Mouse (Mus musculus) spleen, adult 2 months (tissue): ENCODE results near the gene Sugt1. TPM values are rescaled to one million over a fixed set of nuclear protein-coding genes. Genes with fewer than 3 reads are reported as not detected.

Experiments
- DNase-seq, 2 experiments: peaks; one replicate each; pipeline versions ENCODE4 v3.0.0 to v3.0.0-alpha.2; 2012 to 2021; ENCODE audit warnings: low spot score in 2 of 2, low read depth in 1 of 2
- H3K27ac ChIP-seq: fragments of 200-500 bp; 2 replicates; pipeline ENCODE4 v1.5.1; 2012; ENCODE audit warnings: low read length, inconsistent platforms; ENCODE audit not compliant: insufficient read depth
- H3K27me3 ChIP-seq: fragments of 200-500 bp; 2 replicates; pipeline ENCODE4 v1.6.1; 2012; ENCODE audit warnings: mild to moderate bottlenecking, moderate library complexity, low read length, inconsistent platforms; ENCODE audit not compliant: control insufficient read depth, insufficient read depth
- H3K36me3 ChIP-seq: fragments of 200-500 bp; 2 replicates; pipeline ENCODE4 v1.6.1; 2012; ENCODE audit warnings: mild to moderate bottlenecking, low read length, inconsistent platforms; ENCODE audit not compliant: control insufficient read depth, insufficient read depth
- H3K4me1 ChIP-seq: fragments of 200-500 bp; 2 replicates; pipeline ENCODE4 v1.6.1; 2011; ENCODE audit warnings: inconsistent platforms; ENCODE audit not compliant: control insufficient read depth, insufficient read depth, insufficient read length
- H3K4me3 ChIP-seq: fragments of 200-500 bp; 2 replicates; pipeline ENCODE4 v1.5.1; 2011; ENCODE audit warnings: mild to moderate bottlenecking, inconsistent platforms; ENCODE audit not compliant: insufficient read depth, insufficient read length; ENCODE audit errors: extremely low read depth
- CTCF ChIP-seq: fragments of 200-500 bp; IDR thresholded peaks from 2 replicates; pipeline ENCODE4 v1.5.1; 2011; ENCODE audit warnings: mild to moderate bottlenecking, inconsistent platforms; ENCODE audit not compliant: insufficient read depth, insufficient read length, insufficient replicate concordance; ENCODE audit errors: extremely low read depth
- POLR2A ChIP-seq: fragments of 200-500 bp; IDR thresholded peaks from 2 replicates; pipeline ENCODE4 v1.6.1; 2011; ENCODE audit warnings: low read depth, low read length, inconsistent platforms
- WGBS: fragments of 180-500 bp; shearing (Covaris S2); methylation state at CpG from one replicate; pipeline ENCODE4 v1.1.7; 2018; 5-methylcytosine and 5-hydroxymethylcytosine counted together
- polyA plus RNA-seq: library from polyadenylated mRNA; depleted of rRNA; stranded (reverse); fragments of >200 nt; gene quantifications from 2 replicates; pipeline ENCODE4 v1.2.3, GENCODE M21; 2012

Gene Sugt1
- polyA plus RNA-seq, 1 experiment = 3.7 TPM

- DNase-seq = no peak
- 91% methylated on average over 6 of the region's 6 CpGs for WGBS
- no peaks in the 10 kb centered on the region for H3K4me1 ChIP-seq
These were observed 18.9 kb downstream of the Sugt1 start for GRCm38 (mm10) chr14:79606392-79606791.

GRCm38 (mm10) chr14:79606867-79607266 lies 19.4 kb downstream of the Sugt1 start:
- Histone ChIP-seq H3K27ac (no peak overlapping the region), H3K36me3 (peaks cover 22% of the 10 kb centered on the region), H3K27me3 (no peaks in the 10 kb centered on the region), H3K4me1 (no peaks in the 10 kb centered on the region), H3K4me3 (no peak overlapping the region)
- 90% methylated on average over 3 of the region's 3 CpGs for WGBS
- TF ChIP-seq CTCF = no peak
- TF ChIP-seq POLR2A = no peak
- no peak for DNase-seq

More at GRCm38 (mm10) chr14:79606392-79606791, 18.9 kb downstream of the Sugt1 start:
- Histone ChIP-seq H3K36me3 (peaks cover 20% of the 10 kb centered on the region), H3K27ac (no peak overlapping the region), H3K4me3 (no peak overlapping the region), H3K27me3 (no peaks in the 10 kb centered on the region)
- TF ChIP-seq CTCF = no peak
- TF ChIP-seq POLR2A = no peak

GRCm38 (mm10) chr14:79607352-79607751 lies 19.9 kb downstream of the Sugt1 start:
- DNase-seq = no peak
- H3K27me3 ChIP-seq = no peaks in the 10 kb centered on the region
- H3K4me3 ChIP-seq = no peak overlapping the region
- H3K4me1 ChIP-seq = no peaks in the 10 kb centered on the region
- no peak overlapping the region for H3K27ac ChIP-seq
- H3K36me3 ChIP-seq = peaks cover 23% of the 10 kb centered on the region
- WGBS = 73% methylated on average over 4 of the region's 4 CpGs
- TF ChIP-seq CTCF = no peak
- no peak for TF ChIP-seq POLR2A

- Histone ChIP-seq H3K27ac (no peak overlapping the region), H3K4me1 (no peaks in the 10 kb centered on the region), H3K36me3 (peaks cover 27% of the 10 kb centered on the region), H3K27me3 (no peaks in the 10 kb centered on the region), H3K4me3 (no peak overlapping the region)
- no peak for TF ChIP-seq CTCF
- TF ChIP-seq POLR2A = no peak
- WGBS = 96% methylated on average over 6 of the region's 6 CpGs
- DNase-seq = no peak
These were observed 20.8 kb downstream of the Sugt1 start for GRCm38 (mm10) chr14:79608286-79608685.

GRCm38 (mm10) chr14:79617121-79617828 lies 29.8 kb downstream of the Sugt1 start:
- whole genome bisulfite sequencing = 85% methylated on average over 8 of the region's 8 CpGs
- no peak overlapping the region for H3K4me3 ChIP-seq
- H3K27me3 ChIP-seq = no peaks in the 10 kb centered on the region
- no peak for DNase-seq
- TF ChIP-seq POLR2A (no peak), CTCF (no peak)
- H3K4me1 ChIP-seq = no peaks in the 10 kb centered on the region
- no peak overlapping the region for H3K27ac ChIP-seq
- peaks cover 24% of the 10 kb centered on the region for H3K36me3 ChIP-seq

GRCm38 (mm10) chr14:79619802-79620201 lies 32.3 kb downstream of the Sugt1 start:
- TF ChIP-seq CTCF (no peak), POLR2A (no peak)
- 87% methylated on average over 7 of the region's 7 CpGs for WGBS
- Histone ChIP-seq H3K27me3 (no peaks in the 10 kb centered on the region), H3K4me1 (no peaks in the 10 kb centered on the region), H3K36me3 (peaks cover 16% of the 10 kb centered on the region), H3K27ac (no peak overlapping the region), H3K4me3 (no peak overlapping the region)
- no peak for DNase-seq

- no peaks in the 10 kb centered on the region for H3K4me1 ChIP-seq
- no peak overlapping the region for H3K4me3 ChIP-seq
- H3K36me3 ChIP-seq = peaks cover 26% of the 10 kb centered on the region
- no peak for TF ChIP-seq CTCF
- TF ChIP-seq POLR2A = no peak
- no peaks in the 10 kb centered on the region for H3K27me3 ChIP-seq
- H3K27ac ChIP-seq = no peak overlapping the region
- DNase-seq = no peak
- 80% methylated on average over 3 of the region's 3 CpGs for WGBS
These were observed 33.7 kb downstream of the Sugt1 start for GRCm38 (mm10) chr14:79621143-79621542.
